Mouse (Mus musculus) stomach, adult 2 months (tissue): ENCODE results near the gene Fkbp2. TPM values are rescaled to one million over a fixed set of nuclear protein-coding genes. Genes with fewer than 3 reads are reported as not detected.

ENCODE experiments used
- polyA plus RNA-seq: library from polyadenylated mRNA; depleted of rRNA; stranded (reverse); fragments of >200 nt; gene quantifications from 2 replicates; pipeline ENCODE4 v1.2.3, GENCODE M21; 2012; rRNA removed

The Fkbp2 gene
- 13.1 and 16.3 TPM in 2 replicates for polyA plus RNA-seq

DNA sequence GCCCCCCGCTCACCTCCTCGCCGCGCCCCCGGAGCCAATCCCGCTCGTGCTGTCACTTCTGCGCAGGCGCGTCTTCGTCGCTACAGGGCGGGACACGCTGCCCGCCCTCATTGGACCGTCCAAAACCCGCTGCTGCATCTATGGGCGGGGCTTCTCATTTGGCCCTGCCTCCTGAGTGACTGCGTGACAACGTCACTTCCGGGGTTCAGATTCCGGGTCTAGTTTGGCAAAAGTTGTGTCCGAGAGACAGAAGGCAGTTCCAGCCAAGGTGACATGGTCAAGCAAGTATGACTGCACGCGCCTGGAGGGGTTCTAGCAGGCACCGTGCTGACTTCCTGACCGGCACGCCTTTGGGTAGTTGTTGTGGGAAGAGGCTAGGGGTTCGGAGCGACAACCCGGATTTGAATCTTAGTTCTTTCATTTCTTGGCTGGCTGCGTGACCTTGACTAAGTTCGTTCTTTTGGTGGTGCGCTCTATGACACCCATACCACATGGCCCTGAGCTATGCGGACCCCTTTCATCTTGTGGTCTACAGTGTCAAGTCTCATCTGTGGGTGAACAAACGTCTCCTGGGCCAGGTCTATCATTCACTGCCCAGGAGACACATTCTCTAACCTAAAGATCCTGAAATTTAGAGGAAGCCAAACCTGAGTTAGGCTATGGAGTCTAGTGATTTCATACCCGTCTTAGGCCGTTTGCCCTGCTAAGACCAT lies at the start of gene Fkbp2:
Gene Fkbp2, minus strand, starts transcription at position 121 of the 713 bp plus-strand sequence.

GRCm38 (mm10) chr19:7019191-7019590 lies 38.9 kb upstream of the Fkbp2 start, which contains the start of gene Fermt3:
Gene Fermt3, minus strand, starts transcription at chr19:7019469.

GRCm38 (mm10) chr19:6996006-6996405 lies 15.7 kb upstream of the Fkbp2 start, which contains the start of the genes Nudt22 and Trpt1:
Gene Nudt22, minus strand, starts transcription at chr19:6996117.
Gene Trpt1, plus strand, starts transcription at chr19:6996131.

GRCm38 (mm10) chr19:6992011-6992858 lies 11.9 kb upstream of the Fkbp2 start, which contains the start of gene Dnajc4:
Gene Dnajc4, minus strand, starts transcription at chr19:6992572.

DNA sequence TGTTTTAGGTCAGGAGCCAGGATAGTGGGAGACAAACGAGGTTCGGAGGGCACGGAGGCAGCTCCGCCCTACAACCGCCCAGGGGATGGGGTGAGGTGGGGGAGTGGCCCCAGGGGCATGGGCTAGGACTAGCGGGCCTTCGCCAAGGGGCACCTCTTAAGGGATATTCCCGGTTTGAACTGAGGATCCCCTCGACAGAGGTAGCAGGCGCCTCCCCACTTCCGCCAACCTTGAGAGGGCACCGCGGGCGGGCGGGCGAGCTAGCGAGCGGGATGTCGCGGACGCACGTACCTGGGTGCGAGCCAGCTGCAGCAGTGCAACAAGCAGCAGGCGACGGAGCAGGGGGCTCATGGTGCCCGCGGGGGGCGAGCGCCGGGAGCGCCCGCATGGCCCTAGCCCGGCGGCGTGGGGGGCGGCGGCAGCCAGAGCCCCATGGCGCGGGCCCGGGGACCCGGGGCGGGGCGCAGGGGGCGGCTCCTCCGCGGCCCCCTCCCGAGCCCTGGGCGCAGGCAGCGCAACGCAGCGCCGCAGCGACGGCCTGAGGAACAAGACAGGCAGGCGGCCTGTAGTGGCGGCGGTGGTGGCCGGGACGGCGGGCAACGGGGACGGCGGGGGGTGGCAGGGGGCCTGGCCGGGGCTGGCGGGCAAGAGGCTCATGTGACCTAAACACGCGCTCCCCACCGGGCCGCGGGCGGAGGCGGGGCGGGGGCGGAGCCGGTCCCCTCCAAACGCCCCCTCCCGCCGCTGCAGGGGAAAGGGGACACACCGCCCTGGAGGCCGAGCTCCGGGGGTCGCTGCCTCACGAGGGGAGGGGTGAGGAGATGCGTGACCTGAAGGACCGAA lies 7.0 kb upstream of the Fkbp2 start, which contains the start of gene Vegfb:
Gene Vegfb, minus strand, starts transcription at position 591 of the 843 bp plus-strand sequence.

DNA sequence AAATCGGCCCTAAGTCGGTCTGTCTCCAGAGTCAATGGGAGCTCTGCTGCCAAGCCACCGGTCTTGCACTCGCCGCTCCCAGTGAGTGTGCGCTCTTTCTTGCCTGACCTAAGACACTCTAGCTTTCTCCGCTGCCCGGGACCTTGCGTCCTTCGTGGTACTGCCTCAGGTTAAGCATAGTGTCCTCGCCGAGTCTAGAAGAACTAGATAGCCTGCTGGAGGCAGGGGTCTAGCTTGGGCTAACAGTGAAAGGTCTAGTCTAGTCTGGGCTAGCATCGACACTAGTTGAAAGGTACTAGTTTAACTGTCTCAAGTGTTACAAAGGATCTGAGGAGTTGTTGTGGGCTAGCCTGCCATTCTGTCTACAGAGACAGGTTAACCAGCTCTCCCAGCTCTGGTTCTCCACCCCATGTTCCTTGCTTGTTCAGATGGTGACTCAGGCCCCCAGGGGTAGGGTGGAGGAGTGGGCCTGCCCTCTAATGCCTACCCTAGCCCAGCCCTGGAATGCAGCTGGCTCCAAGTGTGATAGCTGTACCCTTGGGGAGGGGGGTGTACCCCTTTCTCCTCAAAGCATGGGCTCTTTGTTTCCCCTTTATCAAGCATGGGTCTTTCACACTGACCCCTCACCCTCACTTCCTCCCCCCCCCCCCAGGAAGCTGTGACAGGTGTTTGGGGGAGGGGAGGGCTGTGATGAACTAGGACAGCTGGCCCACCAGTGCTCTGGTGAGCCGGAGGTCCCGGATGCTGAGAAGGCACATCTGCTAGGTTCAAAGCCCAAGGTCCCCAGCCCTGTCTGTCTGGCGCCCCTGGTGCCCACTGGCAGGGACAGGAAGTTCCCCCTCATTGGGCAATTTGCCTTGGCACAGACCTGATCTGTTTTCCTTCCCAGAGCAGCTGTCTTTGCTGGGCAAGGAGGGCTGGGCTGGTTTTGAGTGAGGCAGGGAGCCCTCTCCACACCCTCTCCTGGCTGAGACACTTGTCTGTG lies 4.5 kb downstream of the Fkbp2 start, which contains the start of gene Plcb3:
Gene Plcb3, minus strand, starts transcription at position 934 of the 985 bp plus-strand sequence.

GRCm38 (mm10) chr19:6974211-6975205 lies 5.8 kb downstream of the Fkbp2 start, which contains the start of gene Ppp1r14b:
Gene Ppp1r14b, plus strand, starts transcription at chr19:6974968.

DNA sequence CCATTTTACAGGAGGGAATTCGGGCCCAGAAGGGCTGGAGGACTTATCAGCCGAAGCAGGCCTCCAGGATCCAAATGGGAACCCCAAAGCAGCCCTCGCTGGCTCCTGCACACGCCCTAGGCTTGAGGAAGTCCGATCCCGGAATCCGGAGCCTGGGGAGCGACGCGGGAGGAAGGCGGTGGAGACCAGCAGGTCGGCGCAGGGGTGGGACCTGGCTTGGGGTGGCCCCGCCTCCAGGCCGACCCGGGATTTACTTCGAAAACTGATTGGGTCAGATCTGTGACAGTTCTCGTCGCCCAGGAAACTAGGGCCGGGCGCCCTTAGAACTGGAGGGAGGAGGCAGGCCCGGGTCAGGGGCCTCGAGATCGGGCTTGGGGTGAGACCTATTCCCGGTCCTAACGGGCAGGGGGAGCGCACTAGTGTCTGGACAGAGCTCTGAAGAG lies 38.0 kb downstream of the Fkbp2 start, which contains the start of gene Gpr137:
Gene Gpr137, minus strand, starts transcription at position 232 of the 443 bp plus-strand sequence.

DNA sequence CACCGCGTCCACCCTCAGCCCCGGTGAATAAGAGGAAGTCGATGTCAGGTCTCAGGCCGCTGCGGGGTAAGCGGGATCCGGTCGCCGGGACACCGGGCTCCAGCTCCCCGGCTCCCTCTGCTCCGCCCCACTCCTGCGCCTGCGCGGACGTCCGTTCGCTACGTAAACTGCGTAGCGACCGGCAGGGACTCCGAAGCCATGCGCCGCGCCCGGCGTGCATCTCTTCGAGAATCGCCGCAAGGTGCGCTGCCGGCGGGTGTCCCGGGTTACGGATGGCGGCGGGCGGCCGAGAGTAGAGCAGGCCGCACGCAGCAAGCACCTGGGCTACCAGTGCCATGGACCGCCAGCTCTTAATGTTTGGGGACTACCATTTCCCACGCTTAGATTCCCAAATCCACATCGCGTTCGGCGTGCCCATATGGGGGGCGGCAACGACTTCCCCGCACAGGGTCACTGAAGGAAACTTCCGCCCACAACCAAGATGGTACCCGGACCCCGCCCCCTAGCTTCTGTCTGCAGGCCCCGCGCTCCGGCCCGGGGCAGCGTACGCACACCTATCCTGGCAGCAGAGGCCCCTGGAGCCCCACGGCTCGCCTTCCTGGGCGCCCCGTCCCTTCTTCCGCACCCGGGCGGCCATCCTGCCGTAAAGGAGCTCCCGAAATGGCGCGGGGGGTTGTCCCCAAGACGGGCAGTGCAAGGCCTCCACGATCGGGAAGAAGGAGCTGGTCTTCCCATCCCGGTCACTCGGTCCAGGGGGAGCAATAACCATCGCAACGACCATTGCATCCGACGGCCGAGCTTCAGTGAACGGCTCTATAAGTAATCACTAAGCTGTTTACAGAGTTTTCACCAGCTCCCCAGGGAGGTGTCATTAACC lies 38.7 kb downstream of the Fkbp2 start, which contains the start of gene Bad:
Gene Bad, plus strand, starts transcription at position 490 of the 877 bp plus-strand sequence.

GRCm38 (mm10) chr19:6934195-6934977 lies 45.9 kb downstream of the Fkbp2 start, which contains the start of gene Kcnk4:
Gene Kcnk4, minus strand, starts transcription at chr19:6934515.

Other genes starting within 250 kb of the Fkbp2 start
- 27.6 and 35.1 TPM in 2 replicates for gene Rps6ka4, start 139.9 kb downstream of the Fkbp2 start, polyA plus RNA-seq
- gene Ccdc88b, start 122.3 kb downstream of the Fkbp2 start, polyA plus RNA-seq, result 1.9 and 5.4 TPM in 2 replicates
- 48.8 and 58.9 TPM in 2 replicates for gene Trmt112, start 70.8 kb downstream of the Fkbp2 start, polyA plus RNA-seq
- gene Prdx5, start 70.4 kb downstream of the Fkbp2 start, polyA plus RNA-seq, result 75.1 and 83.7 TPM in 2 replicates
- 80.2 and 108 TPM in 2 replicates for gene Esrra, start 58.7 kb downstream of the Fkbp2 start, polyA plus RNA-seq
- gene Catsperz, start 55.1 kb downstream of the Fkbp2 start, polyA plus RNA-seq, result 1.0 and 2.0 TPM in 2 replicates
- gene Kcnk4, start 46.0 kb downstream of the Fkbp2 start, polyA plus RNA-seq, result 0.16 and 0.26 TPM in 2 replicates
- 35.8 and 50.6 TPM in 2 replicates for gene Bad, start 38.6 kb downstream of the Fkbp2 start, polyA plus RNA-seq
- gene Gpr137, start 38.0 kb downstream of the Fkbp2 start, polyA plus RNA-seq, result 80.5 and 90.5 TPM in 2 replicates
- gene Ppp1r14b, start 5.5 kb downstream of the Fkbp2 start, polyA plus RNA-seq, result 89.2 and 116 TPM in 2 replicates
- gene Plcb3, start 4.0 kb downstream of the Fkbp2 start, polyA plus RNA-seq, result 63.9 and 66.6 TPM in 2 replicates
- gene Vegfb, start 7.2 kb upstream of the Fkbp2 start, polyA plus RNA-seq, result 62.1 and 102 TPM in 2 replicates
- 24.5 and 30.1 TPM in 2 replicates for gene Dnajc4, start 12.1 kb upstream of the Fkbp2 start, polyA plus RNA-seq
- 48.4 and 63.7 TPM in 2 replicates for gene Nudt22, start 15.6 kb upstream of the Fkbp2 start, polyA plus RNA-seq
- 8.2 and 10.0 TPM in 2 replicates for gene Trpt1, start 15.6 kb upstream of the Fkbp2 start, polyA plus RNA-seq
- gene Fermt3, start 39.0 kb upstream of the Fkbp2 start, polyA plus RNA-seq, result 16.6 and 20.2 TPM in 2 replicates
- gene Stip1, start 59.5 kb upstream of the Fkbp2 start, polyA plus RNA-seq, result 11.6 and 11.9 TPM in 2 replicates
- 41.9 and 71.8 TPM in 2 replicates for gene Macrod1, start 76.3 kb upstream of the Fkbp2 start, polyA plus RNA-seq
- gene Flrt1, start 125.2 kb upstream of the Fkbp2 start, polyA plus RNA-seq, result 0.12 and 0.35 TPM in 2 replicates
- 62.1 and 76.4 TPM in 2 replicates for gene Otub1, start 225.8 kb upstream of the Fkbp2 start, polyA plus RNA-seq
- 2,106 and 3,736 TPM in 2 replicates for gene Cox8a, start 237.1 kb upstream of the Fkbp2 start, polyA plus RNA-seq